Mouse (Mus musculus): ENCODE results near the gene Olfr9.
"Not testable (repeated sequence)": the region's sequence is repeated elsewhere in the genome, so short reads cannot be mapped to it uniquely, and the experiment has no call there.

Olfr9 gene

DNA sequence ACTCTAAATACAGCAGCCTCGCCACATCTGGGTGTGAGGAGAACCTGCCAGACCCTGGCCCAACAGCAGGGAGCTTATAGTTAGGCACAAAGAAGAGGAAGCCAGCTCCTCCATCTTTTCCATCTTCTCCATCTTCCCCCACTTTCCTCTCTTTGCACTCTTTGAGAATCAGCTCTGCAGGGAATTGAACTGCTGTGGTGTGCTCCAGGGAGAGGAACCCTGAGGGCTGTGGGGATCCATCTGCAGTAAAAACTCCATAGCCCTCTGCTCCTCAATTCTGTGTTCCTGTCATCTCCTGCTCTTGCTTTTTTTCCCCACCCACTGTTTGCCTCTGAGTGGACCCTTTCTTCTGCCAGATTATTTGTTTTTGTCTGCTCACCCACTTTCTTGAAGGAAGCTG, at the start of gene Olfr9:
Gene Olfr9 (plus strand): TSS at position 301 of the 400 bp plus-strand sequence.
- DNase-seq (ENCODE audit: low spot score): not testable (repeated sequence)

DNA sequence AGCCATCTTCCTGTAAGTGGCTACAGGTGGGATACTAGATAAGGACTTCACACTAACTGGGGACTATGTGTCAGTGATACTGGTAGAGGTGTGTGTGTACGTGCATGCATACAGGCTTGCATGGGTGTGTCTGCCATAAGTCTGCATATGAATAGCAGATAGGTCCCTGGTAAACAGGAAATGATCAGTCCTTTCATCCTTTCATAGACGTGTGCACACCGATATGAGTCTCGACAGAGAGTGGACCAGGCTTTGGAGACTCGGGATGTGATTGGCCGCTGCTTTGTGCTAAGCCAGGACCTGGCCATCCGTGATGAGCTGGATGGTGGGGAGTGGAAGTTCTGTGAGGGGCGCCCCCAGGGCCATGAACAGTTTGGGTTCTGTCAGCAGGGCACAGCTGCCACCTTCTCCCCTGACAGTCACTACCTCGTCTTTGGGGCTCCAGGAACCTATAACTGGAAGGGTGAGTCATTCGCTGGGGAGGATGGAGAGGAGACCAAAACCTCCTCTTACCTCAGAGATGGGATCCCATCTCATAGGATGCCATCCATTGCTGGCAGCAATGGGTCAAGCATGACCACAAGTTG, 48.7 kb upstream of the Olfr9 start:
- DNase-seq (ENCODE audit: low spot score): no peak

DNA sequence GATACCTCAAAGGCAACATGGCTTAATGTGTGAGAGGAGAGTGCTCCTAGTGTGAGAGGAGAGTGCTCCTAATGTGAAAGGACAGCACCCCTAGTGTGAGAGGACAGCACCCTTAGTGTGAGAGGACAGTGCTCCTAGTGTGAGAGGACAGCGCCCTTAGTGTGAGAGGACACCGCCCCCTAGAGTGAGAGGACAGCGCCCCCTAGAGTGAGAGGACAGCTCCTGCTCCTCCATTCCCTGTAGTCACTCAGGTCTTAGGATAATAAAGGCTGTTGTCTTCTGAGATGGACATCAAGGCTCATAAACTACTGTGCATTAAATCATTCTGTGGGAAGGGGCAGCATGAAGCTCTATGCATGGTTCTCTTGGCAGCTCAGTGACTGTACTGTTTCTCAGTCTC, 43.6 kb upstream of the Olfr9 start:
- peak; percentile 25 for DNase-seq (ENCODE audit: low spot score)

DNA sequence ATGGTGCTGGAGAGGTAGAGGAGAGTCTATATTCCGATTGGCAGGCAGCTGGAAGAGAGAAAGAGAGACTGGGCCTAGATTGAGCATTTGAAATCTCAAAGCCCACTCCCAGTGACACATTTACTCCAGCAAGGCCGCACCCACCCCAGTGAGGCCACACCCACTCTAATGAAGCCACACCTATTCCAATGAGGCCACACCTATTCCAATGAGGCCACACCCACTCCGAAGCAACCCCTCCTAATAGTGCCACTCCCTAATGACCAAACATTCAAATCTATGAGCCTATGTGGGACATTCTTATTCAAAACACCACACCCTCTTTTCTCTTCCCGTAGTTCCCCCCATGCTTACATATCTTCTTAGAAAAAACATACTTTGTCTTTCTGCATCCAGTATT, 41.7 kb upstream of the Olfr9 start:
- no peak for DNase-seq (ENCODE audit: low spot score)

DNA sequence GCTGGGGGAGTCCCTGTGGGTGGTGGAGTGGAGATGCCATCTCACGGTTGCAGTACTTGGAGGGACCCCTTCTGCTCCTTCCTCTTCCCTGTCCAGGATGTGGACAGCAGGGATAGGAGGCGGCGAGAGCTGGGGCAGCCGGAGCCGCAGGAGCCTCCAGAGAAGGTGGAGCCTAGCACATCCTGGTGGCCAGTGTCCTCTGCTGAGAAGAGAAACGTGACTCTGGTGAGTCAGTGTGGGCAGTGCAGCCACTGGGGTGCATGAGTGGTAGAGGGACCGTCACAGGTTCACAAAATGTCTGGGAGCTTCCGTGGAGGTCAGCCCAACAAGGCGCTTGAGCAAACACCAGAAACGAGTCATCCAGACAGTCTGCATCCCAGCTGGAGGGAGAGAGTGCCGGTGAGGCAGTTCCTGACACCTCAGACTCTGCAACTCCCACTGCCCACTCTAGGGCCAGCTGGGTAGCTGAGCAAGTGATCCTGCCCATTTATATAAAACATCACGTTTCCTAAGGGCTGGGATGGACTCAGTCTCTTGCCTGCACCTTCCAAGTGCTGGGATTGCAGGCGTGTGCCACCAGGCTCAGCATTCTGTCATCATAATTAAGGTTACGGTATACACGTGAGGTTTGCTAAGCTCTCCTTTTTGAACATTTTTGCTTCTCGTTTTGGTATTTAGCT, 38.9 kb upstream of the Olfr9 start:
- no peak for DNase-seq (ENCODE audit: low spot score)

DNA sequence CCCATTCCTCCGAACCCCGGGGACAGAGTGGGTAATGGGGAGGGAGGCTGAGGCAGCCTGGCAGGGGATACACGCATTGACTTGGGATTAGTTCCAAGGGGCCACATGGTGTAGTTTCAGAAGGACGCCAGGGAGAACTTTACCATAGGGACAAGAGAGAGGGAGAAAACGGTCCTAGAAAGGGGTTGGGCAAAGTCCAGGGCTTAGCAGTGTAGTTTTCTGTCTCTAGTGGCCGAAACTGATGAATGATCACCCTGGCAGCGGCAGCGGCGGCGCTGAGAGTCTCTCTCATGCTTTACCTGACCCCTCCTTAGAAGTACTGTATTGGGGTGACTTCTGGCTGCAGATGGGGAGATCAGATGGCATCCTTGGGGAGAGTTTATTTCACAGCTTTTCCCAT, 30.9 kb upstream of the Olfr9 start:
- no peak for DNase-seq (ENCODE audit: low spot score)

DNA sequence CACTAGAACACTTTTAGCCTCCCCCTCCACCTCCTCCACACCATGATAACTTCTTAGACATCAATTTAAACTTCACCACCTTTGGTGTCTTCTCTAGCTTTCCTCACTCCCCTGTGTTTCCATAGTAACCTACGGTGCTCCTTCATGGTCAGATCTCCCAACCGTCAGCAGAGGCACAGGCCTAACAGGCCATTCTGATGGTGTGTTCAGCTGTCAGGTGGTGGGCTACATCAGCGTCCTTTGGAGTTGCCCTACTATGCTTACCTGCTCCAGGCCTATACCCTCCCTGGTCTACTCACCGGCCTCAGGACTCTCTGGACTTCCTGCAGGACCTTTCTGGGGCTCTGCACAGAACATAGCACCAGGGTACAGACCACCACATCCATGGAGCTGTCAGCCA, 29.1 kb upstream of the Olfr9 start:
- DNase-seq (ENCODE audit: low spot score): no peak

DNA sequence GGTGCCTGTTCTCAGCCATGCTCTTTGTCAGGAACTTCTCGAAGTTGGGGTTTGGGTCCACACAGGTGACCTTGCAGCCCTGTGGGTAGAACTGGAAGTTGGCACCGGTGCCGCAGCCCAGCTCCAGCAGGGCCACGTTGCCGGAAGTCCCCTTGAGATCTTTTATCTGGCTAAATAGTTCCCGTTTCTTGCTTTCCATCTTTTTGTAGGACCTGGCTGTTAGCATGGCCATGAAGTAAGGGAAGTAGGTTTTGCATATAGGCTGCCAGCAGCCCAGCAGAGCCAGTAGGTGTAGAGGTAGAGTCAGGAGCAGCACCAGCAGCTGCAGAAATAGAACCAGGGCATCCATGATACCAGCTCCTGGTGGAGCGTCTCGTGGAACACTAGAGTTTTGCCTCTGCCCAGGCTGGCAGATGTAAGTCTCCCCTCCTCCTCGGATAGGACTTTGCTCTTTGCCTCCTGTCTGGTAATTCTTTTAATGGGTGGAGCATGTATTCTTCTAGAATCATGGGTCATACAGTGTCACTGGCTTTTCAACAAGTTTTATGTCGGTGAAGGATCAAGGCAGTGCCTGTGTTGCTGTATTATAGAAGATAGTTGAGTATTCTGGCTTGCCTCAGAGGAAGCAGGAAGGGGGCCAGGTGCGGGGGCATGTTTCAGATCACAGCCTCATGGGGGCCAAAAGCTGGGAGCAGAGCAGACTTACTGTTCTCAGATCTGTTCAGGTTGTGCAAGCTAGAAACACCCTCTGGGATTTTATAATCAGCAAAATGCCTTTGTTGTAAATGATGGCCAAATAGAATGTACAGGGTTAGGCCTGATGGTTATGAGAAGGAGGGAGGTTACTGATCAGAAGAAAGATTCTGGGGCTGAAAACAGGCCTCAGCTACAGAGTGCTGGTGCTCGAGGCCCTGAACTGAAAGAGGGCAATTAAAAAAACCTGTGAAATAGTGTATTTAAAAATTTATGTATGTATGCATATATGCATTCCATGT, 28.3 kb upstream of the Olfr9 start, which contains the start of gene Mettl7b:
Gene Mettl7b (minus strand): TSS at position 399 of the 995 bp plus-strand sequence.
- DNase-seq (ENCODE audit: low spot score): no peak

DNA sequence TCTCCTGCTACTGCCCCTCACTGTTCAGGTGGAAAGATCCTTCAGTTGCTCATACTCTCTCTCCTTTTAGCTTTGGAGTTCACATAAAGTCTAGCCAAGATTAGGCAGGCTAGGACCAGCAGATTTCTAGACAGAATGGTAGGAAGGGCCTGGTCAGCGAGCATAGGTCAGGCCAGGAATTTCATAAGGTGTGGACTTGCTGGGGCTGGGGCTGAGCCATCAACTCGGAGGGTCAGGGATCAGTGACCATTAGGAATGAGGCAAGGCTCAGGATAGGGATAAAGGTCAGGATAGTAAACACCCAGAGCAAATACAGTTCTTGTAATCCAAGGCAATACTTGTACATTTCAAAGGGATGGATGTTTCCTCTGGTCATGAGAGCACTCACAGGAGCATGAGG, 24.3 kb upstream of the Olfr9 start:
- no peak for DNase-seq (ENCODE audit: low spot score)

DNA sequence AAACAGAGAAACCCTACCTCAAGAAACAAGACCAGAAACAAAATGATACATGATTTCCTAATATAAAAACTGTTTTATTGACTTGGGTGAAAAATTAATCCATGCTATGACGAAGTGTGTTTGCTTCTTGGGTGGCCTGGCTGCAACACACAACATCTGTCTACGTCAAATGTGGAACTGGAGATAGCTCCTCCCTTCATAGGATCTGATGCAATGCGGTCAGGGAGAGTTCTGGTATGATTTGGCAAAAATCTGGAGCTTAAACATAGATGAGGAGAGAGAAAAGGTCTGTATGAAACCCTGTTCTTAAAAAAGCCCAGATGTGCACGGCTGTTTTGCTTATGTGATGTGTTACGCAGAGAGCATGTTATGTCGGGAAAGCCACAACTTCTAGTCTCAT, 23.4 kb upstream of the Olfr9 start:
- no peak for DNase-seq (ENCODE audit: low spot score)

DNA sequence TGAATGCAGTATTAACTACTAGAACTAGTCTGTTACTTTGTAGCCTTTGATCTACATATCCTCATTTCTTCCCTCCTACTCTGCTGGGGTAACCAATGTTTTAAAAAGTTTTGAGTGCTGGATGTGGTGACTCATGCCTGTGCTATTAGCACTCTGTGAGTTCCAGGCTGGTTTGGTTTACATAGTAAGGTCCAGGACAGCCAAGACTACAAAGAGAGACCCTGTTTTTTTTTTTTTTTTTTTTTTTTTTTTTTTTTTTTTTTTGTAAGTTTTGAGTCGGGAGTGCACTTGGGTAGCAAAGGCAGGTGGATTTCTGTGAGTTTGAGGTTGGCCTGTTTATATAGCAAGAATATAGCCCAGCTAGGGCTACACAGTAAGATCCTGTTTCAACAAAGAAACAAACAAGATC, 20.9 kb upstream of the Olfr9 start:
- no peak for DNase-seq (ENCODE audit: low spot score)

DNA sequence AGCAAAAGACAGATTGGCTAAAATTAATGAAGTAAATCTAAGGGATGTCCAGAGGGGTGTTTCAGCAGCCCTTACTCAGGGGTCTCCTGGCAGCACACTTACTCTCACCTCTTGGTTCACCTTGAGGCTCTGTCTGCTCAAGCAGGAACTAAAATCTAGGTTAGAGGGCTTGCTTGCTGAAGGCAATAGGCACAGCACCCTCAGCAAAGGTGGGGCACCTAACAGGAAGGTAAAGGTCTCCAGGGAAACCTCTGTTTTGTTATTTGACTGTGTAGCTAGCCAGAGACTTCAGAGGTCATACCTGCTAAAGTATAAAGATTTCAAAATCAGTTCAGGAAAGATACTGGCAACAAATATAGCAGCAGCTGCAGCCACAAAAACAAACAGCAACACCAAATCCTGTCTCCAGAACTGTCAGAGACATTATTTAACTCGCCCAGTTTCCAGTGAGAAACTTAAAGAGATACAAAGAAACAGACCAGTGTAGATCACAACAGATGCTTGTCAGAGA, 18.4 kb upstream of the Olfr9 start:
- DNase-seq (ENCODE audit: low spot score): no peak

DNA sequence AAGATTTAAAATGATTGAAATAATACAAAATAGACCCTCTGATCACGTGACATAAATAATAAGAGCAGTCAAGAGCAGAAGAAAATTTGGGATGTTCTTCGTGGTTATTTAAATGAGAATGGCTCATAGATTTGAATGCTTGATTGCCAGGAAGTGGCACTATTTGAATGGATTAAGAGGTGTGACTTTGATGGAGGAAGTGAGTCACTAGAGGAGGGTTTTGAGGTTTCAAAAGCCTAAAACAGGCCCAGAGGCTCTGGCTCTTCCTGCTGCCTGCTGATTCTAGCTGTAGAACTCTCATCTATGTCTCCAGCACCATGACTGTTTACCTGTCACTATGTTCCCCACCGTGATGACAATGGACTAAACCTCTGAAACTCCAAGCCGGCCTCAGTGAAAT, 16.4 kb upstream of the Olfr9 start:
- no peak for DNase-seq (ENCODE audit: low spot score)

DNA sequence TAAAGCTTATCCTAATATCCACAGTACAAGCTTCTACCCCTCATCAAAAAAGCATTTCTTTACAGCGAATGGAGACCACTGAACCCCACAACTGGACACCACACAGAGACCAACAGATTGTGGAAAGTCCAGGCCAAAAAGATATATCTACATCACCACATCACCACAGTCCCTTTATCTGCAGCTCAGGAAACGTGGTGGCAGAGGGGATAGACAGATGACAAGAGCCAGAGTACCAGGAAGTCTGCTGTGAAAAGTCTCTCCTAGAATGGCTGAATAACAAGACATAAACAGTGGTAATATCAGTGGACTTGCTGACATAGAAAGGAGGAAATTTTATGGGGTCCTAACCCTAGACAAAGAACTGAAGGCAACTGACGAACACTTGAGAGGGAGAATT, 12.8 kb upstream of the Olfr9 start:
- no peak for DNase-seq (ENCODE audit: low spot score)

DNA sequence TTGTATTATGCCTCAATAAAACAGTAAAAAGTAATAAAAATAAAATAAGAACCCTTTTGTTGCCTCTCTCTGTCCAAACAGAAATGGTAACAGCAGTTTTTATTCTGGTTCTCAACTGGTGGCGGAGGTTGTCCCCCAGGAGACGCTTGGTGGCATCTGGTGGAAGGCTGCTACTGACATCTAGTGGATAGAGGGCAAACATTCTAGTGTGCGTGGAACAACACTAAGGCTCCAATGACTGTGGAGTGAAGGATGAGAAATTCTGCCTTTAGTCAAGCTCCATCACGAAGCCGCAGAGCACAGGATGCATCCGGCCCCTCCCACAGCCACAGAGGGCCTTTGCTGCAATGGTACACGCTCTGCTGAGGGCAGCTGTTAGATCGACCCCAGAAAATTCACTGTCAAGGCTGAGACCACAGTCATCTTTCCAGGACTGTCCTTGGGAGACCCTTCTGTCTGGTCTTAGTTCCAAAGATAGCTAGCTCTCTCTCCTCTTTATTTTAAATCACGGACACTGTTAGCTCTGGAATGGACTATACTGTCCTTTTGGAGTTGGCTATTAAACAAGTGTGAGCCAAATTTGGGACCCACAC, 11.6 kb upstream of the Olfr9 start:
- DNase-seq (ENCODE audit: low spot score): peak; percentile 74

DNA sequence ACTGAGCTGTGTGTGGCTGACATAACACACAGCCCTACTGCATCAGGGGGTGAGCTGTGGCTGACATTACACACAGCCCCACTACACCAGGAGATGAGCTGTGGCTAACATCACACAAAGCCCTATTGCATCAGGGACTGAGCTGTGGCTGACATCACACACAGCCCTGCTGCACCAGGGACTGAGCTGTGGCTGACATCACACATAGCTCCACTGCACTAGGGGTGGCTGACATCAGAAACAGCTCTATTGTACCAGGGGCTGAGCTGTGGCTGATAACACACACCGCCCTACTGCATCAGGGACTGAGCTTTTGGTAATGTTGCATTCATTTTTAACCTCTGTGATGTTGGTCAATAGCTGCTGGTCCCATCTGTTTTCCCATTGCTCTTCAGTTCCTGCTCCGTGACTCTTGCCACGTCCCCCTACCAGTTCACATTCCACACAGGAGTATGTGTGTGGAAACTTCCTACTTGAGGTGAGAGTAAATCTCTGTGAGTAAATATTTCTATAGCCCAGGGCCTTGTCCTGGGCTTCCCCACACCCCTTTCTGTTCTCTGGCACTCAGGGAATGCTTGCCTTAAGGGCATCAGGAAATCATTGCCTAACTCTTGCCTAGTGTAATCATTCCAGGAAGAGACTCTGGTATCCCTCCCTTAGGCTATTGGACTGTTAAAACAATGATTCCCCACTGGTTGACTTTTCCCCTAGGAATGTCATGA, 8.4 kb upstream of the Olfr9 start:
- DNase-seq (ENCODE audit: low spot score): no peak

DNA sequence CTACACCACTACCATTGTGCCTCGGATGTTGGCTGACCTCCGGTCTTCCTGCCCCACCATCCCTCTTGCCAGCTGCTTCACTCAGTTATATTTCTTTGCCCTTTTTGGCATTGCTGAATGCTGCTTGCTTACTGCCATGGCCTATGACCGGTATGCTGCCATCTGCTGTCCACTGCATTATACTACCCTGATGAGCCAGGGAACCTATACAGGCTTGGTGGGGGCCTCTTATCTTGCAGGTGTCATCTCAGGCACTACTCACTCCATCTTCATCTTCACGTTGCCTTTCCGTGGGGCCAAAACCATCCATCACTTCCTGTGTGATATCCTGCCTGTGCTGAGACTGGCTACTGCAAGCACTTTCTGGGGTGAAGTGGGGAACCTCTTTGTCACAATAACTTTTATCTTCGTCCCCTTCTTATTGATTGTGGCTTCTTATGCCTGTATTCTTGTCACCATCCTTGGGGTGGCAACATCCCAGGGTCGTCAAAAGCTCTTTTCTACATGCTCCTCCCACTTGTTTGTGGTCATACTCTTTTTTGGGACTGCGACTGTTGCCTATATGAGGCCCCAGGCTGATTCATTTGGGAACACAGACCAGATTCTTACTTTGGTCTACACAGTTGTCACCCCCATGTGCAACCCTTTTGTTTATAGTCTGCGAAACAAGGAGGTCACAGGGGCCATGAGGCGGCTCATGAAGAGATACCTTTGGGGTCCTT, 1.1 kb downstream of the Olfr9 start:
- not testable (repeated sequence) for DNase-seq (ENCODE audit: low spot score)

DNA sequence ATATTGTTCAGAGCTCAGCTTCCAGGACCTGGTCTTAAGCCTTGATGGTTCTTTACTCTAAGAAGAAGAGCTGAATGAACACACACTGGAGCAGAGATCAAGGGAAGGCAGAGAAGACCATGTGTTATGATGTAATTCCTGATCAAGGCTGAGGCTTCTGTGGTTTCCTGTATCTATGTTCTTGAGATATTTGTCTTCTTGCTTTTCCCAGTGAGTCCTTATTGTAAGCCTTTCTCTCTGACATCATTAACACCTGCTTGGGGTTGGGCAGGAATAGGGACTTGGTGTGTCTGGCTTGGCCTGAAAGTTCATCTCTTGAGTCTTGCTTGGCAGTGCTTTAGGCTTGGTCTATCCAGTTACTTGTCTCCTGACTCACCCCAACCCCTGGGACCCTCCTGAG, 1.8 kb downstream of the Olfr9 start:
- DNase-seq (ENCODE audit: low spot score): no peak

DNA sequence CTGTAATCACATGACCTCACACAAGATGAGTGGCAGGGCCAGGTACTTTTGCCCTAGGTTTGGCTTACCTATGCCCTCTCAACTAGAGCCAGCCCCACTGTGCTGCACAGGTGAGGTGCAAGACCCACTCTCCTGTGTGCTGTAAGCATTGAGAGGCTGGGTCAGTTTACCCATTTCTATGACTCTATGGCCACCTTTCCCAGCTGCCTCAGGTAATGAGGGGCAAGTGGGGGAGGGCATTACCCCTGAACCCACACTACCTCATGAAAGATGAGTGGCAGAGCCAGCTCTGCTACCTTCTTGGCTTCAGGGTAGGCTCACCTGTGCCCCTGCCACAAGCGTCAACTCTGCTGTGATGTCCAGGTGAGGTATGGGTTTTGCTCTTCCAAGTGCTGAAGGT, 6.6 kb downstream of the Olfr9 start:
- DNase-seq (ENCODE audit: low spot score): no peak

DNA sequence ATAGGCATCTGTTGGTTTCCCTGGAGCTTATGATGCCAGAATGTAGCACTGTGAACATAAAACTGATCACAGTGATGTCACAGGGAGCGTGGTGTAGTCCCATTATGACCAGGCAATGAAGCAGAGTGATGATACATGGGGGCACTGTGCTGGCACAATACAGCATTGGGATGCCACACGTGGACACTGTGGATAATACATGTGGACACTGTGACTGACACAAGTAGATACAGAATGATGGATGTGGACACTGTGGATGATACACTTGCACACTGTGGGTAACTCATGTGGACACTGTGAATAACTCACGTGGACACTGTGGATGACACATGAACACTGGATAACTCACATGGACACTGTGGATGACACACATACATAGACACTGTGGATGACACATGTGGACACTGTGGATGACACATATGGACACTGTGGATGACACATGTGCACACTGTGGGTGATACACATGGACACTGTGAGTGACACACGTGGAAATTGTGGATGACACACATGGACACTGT, 7.4 kb downstream of the Olfr9 start:
- DNase-seq (ENCODE audit: low spot score): no peak

All from embryo, embryonic 10.5 days (tissue).